Mouse (Mus musculus): ENCODE data around the gene Esrrg.

GRCm38 (mm10) chr1:187704921-187705320 is 96.3 kb downstream of the Esrrg start:
- TF ChIP-seq CTCF (IDR thresholded peaks at IDR 0.05; ENCODE audit: borderline replicate concordance, insufficient read depth, low read length): no peak
- TF ChIP-seq POLR2A (IDR thresholded peaks at IDR 0.05; ENCODE audit: low read depth, low read length): no peak

Measured in embryonic fibroblast, embryonic 13.5 days (primary cell).